Mouse (Mus musculus): Measurements from ENCODE around the gene Mapkapk2. TPM values are rescaled to one million over a fixed set of nuclear protein-coding genes. Genes with fewer than 3 reads are reported as not detected.
A peak's percentile ranks its signal among the peaks of the same experiment; 100 is the strongest.

Mapkapk2 gene
- polyA plus RNA-seq, 1 experiment from 2014 or later = 18.3 TPM

DNA sequence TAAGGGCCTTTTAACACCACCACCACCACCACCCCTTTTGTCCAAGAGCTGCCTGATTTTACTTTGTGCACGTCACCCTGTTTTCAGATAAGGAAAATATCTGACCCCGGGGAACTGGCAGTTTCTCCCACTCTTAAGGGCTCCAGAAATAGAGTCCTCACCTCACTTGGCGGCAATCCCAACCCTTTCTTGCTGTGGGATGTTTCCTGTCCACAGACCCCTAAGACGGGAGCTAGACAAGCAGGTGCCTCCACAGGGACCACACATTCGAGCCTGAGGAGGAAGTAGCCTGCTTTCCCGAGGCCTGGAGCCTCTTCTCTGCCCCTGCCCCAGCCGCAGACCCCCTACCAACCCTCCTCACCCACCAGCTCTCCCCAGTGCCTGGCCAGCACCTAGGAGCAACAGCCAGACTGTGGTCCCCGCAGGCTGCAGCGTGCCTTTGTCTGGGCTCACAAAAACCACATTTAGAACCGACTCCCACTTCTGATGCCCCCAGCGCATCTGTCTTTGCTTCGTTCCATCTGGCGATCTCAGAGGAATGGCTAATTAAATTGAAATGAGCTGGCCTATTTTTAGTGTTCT is 18.9 kb upstream of the Mapkapk2 start:
- H3K4me1 ChIP-seq (ENCODE audit: insufficient read depth) = no peaks in the 10 kb centered on the region; the same call in 1 of the 2 replicates
- 51% methylated on average over 13 of the region's 13 CpGs for WGBS (ENCODE audit: insufficient replicate concordance)
- 0 out of 2 replicates have a peak, but pooled peaks cover 4% of the 10 kb centered on the region for H3K27me3 ChIP-seq (ENCODE audit: insufficient read depth, low read length)
- no peak for ATAC-seq
- TF ChIP-seq CTCF (IDR thresholded peaks at IDR 0.05; ENCODE audit: low read depth) (no peak), EP300 (IDR thresholded peaks at IDR 0.05; ENCODE audit: low read depth) (no peak)
- H3K4me3 ChIP-seq (ENCODE audit: low read depth, low read length) = no peak overlapping the region
- no peak for DNase-seq
- H3K9me3 ChIP-seq (ENCODE audit: low read length) = no peaks in the 10 kb centered on the region
- H3K9ac ChIP-seq (replicated peaks) = no peak overlapping the region
- H3K4me2 ChIP-seq (ENCODE audit: low read depth, low read length) = no peak overlapping the region
- no peaks in the 10 kb centered on the region for H3K36me3 ChIP-seq (replicated peaks; ENCODE audit: insufficient read depth, low read length)
- H3K27ac ChIP-seq (ENCODE audit: low read depth) = no peak overlapping the region

DNA sequence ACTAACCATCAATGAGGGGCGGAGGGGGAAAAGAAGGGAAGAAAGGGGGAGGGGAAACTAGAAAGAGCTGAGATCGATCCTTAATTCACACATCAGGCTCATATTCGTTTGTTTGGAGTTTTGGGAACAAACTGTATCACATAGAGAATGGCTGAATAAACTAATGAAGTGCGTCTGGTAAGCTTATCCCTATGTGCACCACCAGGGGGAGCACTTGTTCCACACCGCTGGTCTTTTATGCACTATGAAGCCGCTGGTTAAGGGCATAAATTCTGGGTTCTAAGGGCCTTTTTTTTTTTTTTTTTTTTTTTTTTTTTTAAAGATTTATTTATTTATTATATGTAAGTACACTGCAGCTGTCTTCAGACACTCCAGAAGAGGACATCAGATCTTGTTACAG is 18.3 kb upstream of the Mapkapk2 start:
- no peak overlapping the region for H3K4me2 ChIP-seq (ENCODE audit: low read depth, low read length)
- no peaks in the 10 kb centered on the region; the same call in 1 of the 2 replicates for H3K4me1 ChIP-seq (ENCODE audit: insufficient read depth)
- H3K27ac ChIP-seq (ENCODE audit: low read depth) = no peak overlapping the region
- no peak overlapping the region for H3K9ac ChIP-seq (replicated peaks)
- no peaks in the 10 kb centered on the region for H3K9me3 ChIP-seq (ENCODE audit: low read length)
- TF ChIP-seq CTCF (IDR thresholded peaks at IDR 0.05; ENCODE audit: low read depth) (peak; percentile 93), EP300 (IDR thresholded peaks at IDR 0.05; ENCODE audit: low read depth) (no peak)
- 0 out of 2 replicates have a peak, but pooled peaks cover 4% of the 10 kb centered on the region for H3K27me3 ChIP-seq (ENCODE audit: insufficient read depth, low read length)
- 12% methylated on average over 6 of the region's 6 CpGs for WGBS (ENCODE audit: insufficient replicate concordance)
- no peak overlapping the region for H3K4me3 ChIP-seq (ENCODE audit: low read depth, low read length)
- DNase-seq (peak; percentile 83), ATAC-seq (peak; percentile 65)
- no peaks in the 10 kb centered on the region for H3K36me3 ChIP-seq (replicated peaks; ENCODE audit: insufficient read depth, low read length)

DNA sequence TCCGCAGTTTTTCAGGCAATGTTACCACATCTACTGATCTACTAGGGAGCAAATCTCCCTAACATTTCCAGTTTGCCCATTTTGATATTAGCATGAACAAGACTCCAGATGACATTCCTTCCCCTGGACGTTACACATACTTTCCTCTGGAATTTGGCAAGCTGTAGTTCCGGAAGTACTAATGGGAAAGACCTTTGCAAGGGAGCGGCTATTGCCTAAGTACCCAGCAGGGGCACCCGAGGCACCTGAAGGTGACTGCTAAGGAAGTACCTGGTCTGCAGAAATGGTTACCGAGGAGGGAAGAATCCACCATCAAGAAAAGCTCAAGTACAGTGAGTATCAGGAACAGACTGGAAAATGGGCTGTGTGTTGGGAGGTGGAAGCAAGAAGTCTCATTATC is 14.9 kb upstream of the Mapkapk2 start:
- Histone ChIP-seq H3K27me3 (ENCODE audit: insufficient read depth, low read length) (0 out of 2 replicates have a peak, but pooled peaks cover 4% of the 10 kb centered on the region), H3K27ac (ENCODE audit: low read depth) (no peak overlapping the region), H3K4me1 (ENCODE audit: insufficient read depth) (peaks cover 4% of the 10 kb centered on the region), H3K9me3 (ENCODE audit: low read length) (no peaks in the 10 kb centered on the region), H3K9ac (replicated peaks) (no peak overlapping the region), H3K36me3 (replicated peaks; ENCODE audit: insufficient read depth, low read length) (no peaks in the 10 kb centered on the region), H3K4me2 (ENCODE audit: low read depth, low read length) (no peak overlapping the region), H3K4me3 (ENCODE audit: low read depth, low read length) (no peak overlapping the region)
- TF ChIP-seq EP300 (IDR thresholded peaks at IDR 0.05; ENCODE audit: low read depth) = peak; percentile 24; the same call in 1 of the 2 replicates
- TF ChIP-seq CTCF (IDR thresholded peaks at IDR 0.05; ENCODE audit: low read depth) = peak; percentile 47
- DNase-seq = no peak
- no peak for ATAC-seq
- WGBS (ENCODE audit: insufficient replicate concordance) = 37% methylated on average over 6 of the region's 6 CpGs

GRCm38 (mm10) chr1:131110525-131111106 is 13.0 kb upstream of the Mapkapk2 start:
- H3K4me1 ChIP-seq (ENCODE audit: insufficient read depth) = peaks cover 4% of the 10 kb centered on the region
- 34% methylated on average over 12 of the region's 12 CpGs for WGBS (ENCODE audit: insufficient replicate concordance)
- H3K27me3 ChIP-seq (ENCODE audit: insufficient read depth, low read length) = no peaks in the 10 kb centered on the region
- H3K9ac ChIP-seq (replicated peaks) = no peak overlapping the region
- peak overlapping the region; percentile 13 for H3K4me2 ChIP-seq (ENCODE audit: low read depth, low read length)
- peak overlapping the region; percentile 42; the same call in 1 of the 2 replicates for H3K27ac ChIP-seq (ENCODE audit: low read depth)
- DNase-seq (no peak), ATAC-seq (no peak)
- H3K36me3 ChIP-seq (replicated peaks; ENCODE audit: insufficient read depth, low read length) = no peaks in the 10 kb centered on the region
- no peak overlapping the region for H3K4me3 ChIP-seq (ENCODE audit: low read depth, low read length)
- no peaks in the 10 kb centered on the region for H3K9me3 ChIP-seq (ENCODE audit: low read length)
- TF ChIP-seq EP300 (IDR thresholded peaks at IDR 0.05; ENCODE audit: low read depth) (no peak), CTCF (IDR thresholded peaks at IDR 0.05; ENCODE audit: low read depth) (no peak)

DNA sequence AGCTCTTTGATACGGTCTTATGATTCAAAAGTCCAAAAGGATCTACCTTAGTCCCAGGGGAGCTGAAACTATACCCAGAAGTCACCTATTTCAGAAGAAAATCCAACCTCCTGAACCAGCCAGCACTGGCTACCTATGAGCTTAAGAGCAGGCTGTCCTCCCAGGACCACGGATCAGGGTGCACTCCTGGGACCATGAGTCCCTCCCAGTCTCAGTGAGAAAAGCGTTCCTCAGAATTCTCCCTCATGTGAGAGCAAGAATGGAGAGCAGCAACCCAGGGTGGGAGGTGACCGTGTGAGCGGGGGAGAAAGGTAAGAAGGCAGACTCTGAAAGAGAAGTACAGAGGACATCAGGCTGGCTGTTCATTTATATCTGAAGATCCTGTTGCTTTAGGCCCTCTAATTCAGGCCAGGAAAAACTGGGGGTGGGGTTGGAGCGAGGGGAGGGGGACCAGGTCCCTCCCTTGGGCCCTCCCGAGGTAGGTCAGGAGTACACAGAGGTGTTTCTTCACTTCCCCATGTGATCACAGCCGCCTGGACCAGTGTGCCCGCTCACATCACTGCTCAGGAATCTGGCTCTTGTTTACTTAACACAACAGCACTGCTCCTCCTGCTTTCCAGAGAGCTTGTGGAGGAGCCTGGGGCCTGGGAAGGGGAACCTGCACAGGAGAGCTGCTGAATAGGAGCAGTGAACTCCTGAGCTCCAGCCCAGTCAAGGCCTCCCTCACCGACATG is 10.1 kb upstream of the Mapkapk2 start:
- ATAC-seq (peak; percentile 89), DNase-seq (peak; percentile 49)
- no peaks in the 10 kb centered on the region for H3K27me3 ChIP-seq (ENCODE audit: insufficient read depth, low read length)
- no peaks in the 10 kb centered on the region for H3K9me3 ChIP-seq (ENCODE audit: low read length)
- WGBS (ENCODE audit: insufficient replicate concordance) = 55% methylated on average over 10 of the region's 10 CpGs
- H3K27ac ChIP-seq (ENCODE audit: low read depth) = peak overlapping the region; percentile 22; the same call in 1 of the 2 replicates
- TF ChIP-seq CTCF (IDR thresholded peaks at IDR 0.05; ENCODE audit: low read depth) (no peak), EP300 (IDR thresholded peaks at IDR 0.05; ENCODE audit: low read depth) (no peak)
- H3K4me3 ChIP-seq (ENCODE audit: low read depth, low read length) = no peak overlapping the region
- H3K36me3 ChIP-seq (replicated peaks; ENCODE audit: insufficient read depth, low read length) = no peaks in the 10 kb centered on the region
- peaks cover 4% of the 10 kb centered on the region for H3K4me1 ChIP-seq (ENCODE audit: insufficient read depth)
- H3K4me2 ChIP-seq (ENCODE audit: low read depth, low read length) = no peak overlapping the region
- H3K9ac ChIP-seq (replicated peaks) = no peak overlapping the region

GRCm38 (mm10) chr1:131103776-131104424 is 6.3 kb upstream of the Mapkapk2 start:
- peak; percentile 19 for ATAC-seq
- no peak for TF ChIP-seq CTCF (IDR thresholded peaks at IDR 0.05; ENCODE audit: low read depth)
- TF ChIP-seq EP300 (IDR thresholded peaks at IDR 0.05; ENCODE audit: low read depth) = no peak

More at GRCm38 (mm10) chr1:131103776-131104424, 6.3 kb upstream of the Mapkapk2 start:
- Histone ChIP-seq H3K4me3 (ENCODE audit: low read depth, low read length) (no peak overlapping the region), H3K27me3 (ENCODE audit: insufficient read depth, low read length) (no peaks in the 10 kb centered on the region), H3K36me3 (replicated peaks; ENCODE audit: insufficient read depth, low read length) (no peaks in the 10 kb centered on the region), H3K4me2 (ENCODE audit: low read depth, low read length) (peak overlapping the region; percentile 44; the same call in 1 of the 2 replicates), H3K4me1 (ENCODE audit: insufficient read depth) (no peaks in the 10 kb centered on the region; the same call in 1 of the 2 replicates), H3K9ac (replicated peaks) (no peak overlapping the region), H3K27ac (ENCODE audit: low read depth) (peak overlapping the region; percentile 70), H3K9me3 (ENCODE audit: low read length) (no peaks in the 10 kb centered on the region)
- DNase-seq = no peak
- 40% methylated on average over 10 of the region's 10 CpGs for WGBS (ENCODE audit: insufficient replicate concordance)

Measured in liver, postnatal 0 days (tissue).